Mouse (Mus musculus) Patski (cell line): ENCODE data around the gene Ssrp1. TPM values are rescaled to one million over a fixed set of nuclear protein-coding genes. Genes with fewer than 3 reads are reported as not detected.

ENCODE experiments used
- ATAC-seq: fragments of 100-300 bp; one replicate; pipeline ENCODE4 v1.8.0; 2021
- CTCF ChIA-PET: fragments of 350-600 bp; sonication (Branson Sonifier 250); formaldehyde crosslinking; loops from one replicate; lab custom pipeline; 2022; ENCODE audit warnings: inconsistent platforms; lab: Charles Lee
- POLR2A ChIA-PET: fragments of 350-600 bp; sonication (Branson Sonifier 250); formaldehyde crosslinking; loops from one replicate; lab custom pipeline; 2022; ENCODE audit warnings: antibody characterized with exemption, inconsistent platforms; lab: Charles Lee
- DNase-seq: peaks from one replicate; pipeline ENCODE4 v3.0.0-alpha.2; 2011; ENCODE audit warnings: low read depth, low spot score
- H3K27me3 ChIP-seq: fragments of 371-371 bp; one replicate; pipeline ENCODE4 v1.5.1; 2021
- CTCF ChIP-seq: fragments of 100-300 bp; IDR thresholded peaks from one replicate; pipeline ENCODE4 v1.5.1; 2021
- in situ Hi-C: fragments of 300-500 bp; cut with MboI; formaldehyde crosslinking; loops from 3 replicates; pipeline ENCODE4 v1.11.1; 2018; ENCODE audit warnings: low pct_unique_long_range_greater_than_20kb, mixed read lengths
- polyA plus RNA-seq: library from polyadenylated mRNA; unstranded; gene quantifications from one replicate; pipeline ENCODE4 v1.2.3, GENCODE M21; 2021

Ssrp1 gene
- polyA plus RNA-seq, result 224 TPM

GRCm38 (mm10) chr2:85037047-85038026 is at the start of gene Ssrp1, which contains the start of gene P2rx3:
Gene Ssrp1, plus strand, starts transcription at chr2:85037234.
Gene P2rx3, minus strand, starts transcription at chr2:85037462.
- in situ Hi-C loops, result loop anchor here (25.0 kb wide), 1 partner anchor 575 kb away; no protein-coding TSS in a partner anchor
- POLR2A ChIA-PET, result interaction anchor here (0.6 to 1.6 kb wide), 4 partner anchors 10 to 206 kb away, joined by 3 to 5 read pairs (median 4); no protein-coding TSS in a partner anchor
- TF ChIP-seq CTCF, result no peak
- peak; percentile 78 for ATAC-seq
- H3K27me3 ChIP-seq, result no peaks in the 10 kb centered on the region
- DNase-seq, result no peak
- CTCF ChIA-PET, result interaction anchor here (0.9 to 1.1 kb wide), 2 partner anchors 9 to 86 kb away, joined by 3 read pairs; no protein-coding TSS in a partner anchor

- ChIA-PET POLR2A (no interaction called here), CTCF (no interaction called here)
- H3K27me3 ChIP-seq, result peaks cover 28% of the 10 kb centered on the region
- in situ Hi-C loops, result no loop called here
- ATAC-seq (no peak), DNase-seq (no peak)
- TF ChIP-seq CTCF, result no peak
Measured at GRCm38 (mm10) chr2:84987930-84988329, 49.1 kb upstream of the Ssrp1 start, which contains the start of gene Prg3. Gene Prg3, plus strand, starts transcription at chr2:84988215.

GRCm38 (mm10) chr2:84996376-84996775 is 40.7 kb upstream of the Ssrp1 start:
- in situ Hi-C loops, result no loop called here
- DNase-seq, result no peak
- no peak for TF ChIP-seq CTCF
- POLR2A ChIA-PET, result no interaction called here
- no peak for ATAC-seq
- H3K27me3 ChIP-seq, result no peaks in the 10 kb centered on the region
- CTCF ChIA-PET, result no interaction called here

- no peak for TF ChIP-seq CTCF
- POLR2A ChIA-PET, result interaction anchor here (0.6 kb wide), 1 partner anchor 263 kb away, joined by 4 read pairs; no protein-coding TSS in a partner anchor
- no peak for DNase-seq
- H3K27me3 ChIP-seq, result no peaks in the 10 kb centered on the region
- in situ Hi-C loops, result no loop called here
- no peak for ATAC-seq
- CTCF ChIA-PET, result no interaction called here
Measured at GRCm38 (mm10) chr2:84999486-85000181, 37.4 kb upstream of the Ssrp1 start.

GRCm38 (mm10) chr2:85001497-85001896 is 35.5 kb upstream of the Ssrp1 start:
- no peak for DNase-seq
- ATAC-seq, result no peak
- in situ Hi-C loops, result no loop called here
- ChIA-PET POLR2A (no interaction called here), CTCF (interaction anchor here (1.5 kb wide), 1 partner anchor 45 kb away, joined by 5 read pairs; no protein-coding TSS in a partner anchor)
- no peak for TF ChIP-seq CTCF
- no peaks in the 10 kb centered on the region for H3K27me3 ChIP-seq

GRCm38 (mm10) chr2:85002575-85002974 is 34.5 kb upstream of the Ssrp1 start:
- TF ChIP-seq CTCF, result no peak
- no peaks in the 10 kb centered on the region for H3K27me3 ChIP-seq
- no peak for DNase-seq

GRCm38 (mm10) chr2:85004341-85004740 is 32.7 kb upstream of the Ssrp1 start:
- ATAC-seq, result no peak
- CTCF ChIA-PET, result interaction anchor here (1.2 kb wide), 1 partner anchor 48 kb away, joined by 3 read pairs; no protein-coding TSS in a partner anchor
- H3K27me3 ChIP-seq, result peaks cover 3% of the 10 kb centered on the region
- no peak for DNase-seq
- POLR2A ChIA-PET, result no interaction called here
- no peak for TF ChIP-seq CTCF
- in situ Hi-C loops, result no loop called here

More at GRCm38 (mm10) chr2:85002575-85002974, 34.5 kb upstream of the Ssrp1 start:
- no peak for ATAC-seq
- CTCF ChIA-PET, result interaction anchor here (1.1 to 1.5 kb wide), 2 partner anchors 9 to 46 kb away, joined by 3 to 5 read pairs; no protein-coding TSS in a partner anchor
- in situ Hi-C loops, result no loop called here
- POLR2A ChIA-PET, result no interaction called here

GRCm38 (mm10) chr2:85006600-85006999 is 30.4 kb upstream of the Ssrp1 start:
- in situ Hi-C loops, result no loop called here
- DNase-seq (no peak), ATAC-seq (no peak)
- H3K27me3 ChIP-seq, result peaks cover 9% of the 10 kb centered on the region
- ChIA-PET POLR2A (no interaction called here), CTCF (interaction anchor here (1.0 to 2.9 kb wide), 7 partner anchors 9 to 175 kb away, joined by 3 to 14 read pairs (median 3); no protein-coding TSS in a partner anchor)
- no peak for TF ChIP-seq CTCF

- DNase-seq (no peak), ATAC-seq (no peak)
- H3K27me3 ChIP-seq, result peaks cover 9% of the 10 kb centered on the region
- TF ChIP-seq CTCF, result peak; percentile 76
- in situ Hi-C loops, result no loop called here
- POLR2A ChIA-PET, result no interaction called here
- CTCF ChIA-PET, result interaction anchor here (1.2 to 2.9 kb wide), 9 partner anchors 11 to 176 kb away, joined by 3 to 14 read pairs (median 4); no protein-coding TSS in a partner anchor
Measured at GRCm38 (mm10) chr2:85007729-85008128, 29.3 kb upstream of the Ssrp1 start.

GRCm38 (mm10) chr2:85009212-85009611 is 27.8 kb upstream of the Ssrp1 start:
- peaks cover 9% of the 10 kb centered on the region for H3K27me3 ChIP-seq
- DNase-seq, result no peak
- in situ Hi-C loops, result no loop called here
- ChIA-PET CTCF (interaction anchor here (1.1 to 2.9 kb wide), 2 partner anchors 143 to 177 kb away, joined by 3 to 14 read pairs; no protein-coding TSS in a partner anchor), POLR2A (no interaction called here)
- TF ChIP-seq CTCF, result no peak
- ATAC-seq, result no peak
